9 mouse cellular contexts compared by ENCODE assay signal in the genomic region with DNA sequence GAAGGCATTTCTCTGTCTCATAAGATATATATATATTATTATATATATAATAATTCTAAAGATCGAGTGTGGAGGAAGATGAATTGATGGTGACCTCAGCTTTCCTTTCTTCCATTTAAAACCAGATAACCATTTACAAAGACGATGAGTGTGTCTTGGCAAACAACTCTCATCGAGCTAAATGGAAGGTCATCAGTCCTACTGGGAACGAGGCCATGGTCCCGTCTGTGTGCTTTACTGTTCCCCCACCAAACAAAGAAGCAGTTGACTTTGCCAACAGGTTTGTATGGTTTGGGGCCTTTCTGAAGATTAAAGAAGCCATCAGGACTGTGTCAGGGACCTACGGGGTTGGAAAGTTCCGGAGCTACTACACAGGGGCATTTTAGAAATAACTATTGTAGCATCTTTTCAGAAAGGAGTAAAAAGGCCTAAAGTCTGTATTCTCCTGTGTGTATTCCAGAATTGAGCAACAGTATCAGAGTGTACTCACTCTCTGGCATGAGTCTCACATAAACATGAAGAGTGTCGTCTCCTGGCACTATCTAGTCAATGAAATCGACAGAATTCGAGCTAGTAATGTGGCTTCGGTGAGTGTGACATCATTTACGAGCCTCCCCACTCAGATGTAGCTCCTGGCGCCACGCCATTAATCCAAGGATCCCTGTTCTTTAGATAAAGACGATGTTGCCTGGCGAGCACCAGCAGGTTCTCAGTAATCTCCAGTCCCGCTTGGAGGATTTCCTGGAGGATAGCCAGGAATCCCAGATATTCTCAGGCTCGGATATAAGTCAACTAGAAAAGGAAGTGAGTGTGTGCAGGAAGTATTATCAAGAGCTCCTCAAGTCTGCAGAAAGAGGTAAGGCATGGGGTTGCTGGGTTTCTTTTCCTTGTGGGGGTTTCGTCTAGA.
DNase-seq lines count a peak whose midpoint lies in the region; ATAC-seq and TF ChIP-seq lines count a peak whose summit lies in the region.
"Had no signal": no experiment of that assay in that cellular context is flagged by ENCODE, and none has a peak within 500 bp of the region (broad histone marks: within the 10 kb centered on the region; RNA-seq: fewer than 3 reads in every experiment).

No protein-coding gene starts in this region.

- H3K9me3 ChIP-seq in hindbrain, embryonic 13.5 days: no peaks in the 10 kb centered on the region
- no peaks in the 10 kb centered on the region for H3K9me3 ChIP-seq in hindbrain, embryonic 11.5 days (ENCODE audit: control insufficient read depth, low read length)
- no peaks in the 10 kb centered on the region for H3K9me3 ChIP-seq in neural tube, embryonic 15.5 days (replicated peaks)

- H3K4me2 ChIP-seq in hindbrain, embryonic 13.5 days: no peak overlapping the region
- H3K4me2 ChIP-seq in hindbrain, embryonic 11.5 days (replicated peaks; ENCODE audit: low read depth, low read length): no peak overlapping the region
- no peak overlapping the region for H3K4me2 ChIP-seq in neural tube, embryonic 15.5 days

- no peak overlapping the region for H3K4me3 ChIP-seq in hindbrain, embryonic 13.5 days
- H3K4me3 ChIP-seq in hindbrain, embryonic 11.5 days (ENCODE audit: low read depth, low read length): no peak overlapping the region
- no peak overlapping the region for H3K4me3 ChIP-seq in neural tube, embryonic 15.5 days (replicated peaks)
- H3K4me3 ChIP-seq in thymus, adult 2 months (ENCODE audit: control insufficient read depth, insufficient read depth, low read length): no peak overlapping the region

- no peaks in the 10 kb centered on the region for H3K4me1 ChIP-seq in hindbrain, embryonic 13.5 days (replicated peaks)
- H3K4me1 ChIP-seq in hindbrain, embryonic 11.5 days (replicated peaks; ENCODE audit: control insufficient read depth, insufficient read depth, low read length): no peaks in the 10 kb centered on the region
- 0 out of 2 replicates have a peak, but pooled peaks cover 3% of the 10 kb centered on the region for H3K4me1 ChIP-seq in neural tube, embryonic 15.5 days
- H3K4me1 ChIP-seq in thymus, adult 2 months (replicated peaks; ENCODE audit: control insufficient read depth, insufficient read depth, low read length): no peaks in the 10 kb centered on the region

- ATAC-seq in hindbrain, embryonic 13.5 days (ENCODE audit: low FRiP score): no peak
- no peak for ATAC-seq in hindbrain, embryonic 11.5 days (ENCODE audit: low FRiP score)
- peak; percentile 62 for ATAC-seq in neural tube, embryonic 15.5 days (ENCODE audit: low FRiP score)
- no peak for ATAC-seq in erythroid progenitor cell, adult 5-6 weeks (replicated peaks; ENCODE audit: low FRiP score, poor library complexity, severe bottlenecking)

- peaks cover 75% of the 10 kb centered on the region for H3K36me3 ChIP-seq in hindbrain, embryonic 13.5 days
- 0 out of 2 replicates have a peak, but pooled peaks cover 3% of the 10 kb centered on the region for H3K36me3 ChIP-seq in hindbrain, embryonic 11.5 days (ENCODE audit: control insufficient read depth, insufficient read depth, low read length)
- H3K36me3 ChIP-seq in neural tube, embryonic 15.5 days: peaks cover 67% of the 10 kb centered on the region
- H3K36me3 ChIP-seq in thymus, adult 2 months (ENCODE audit: control insufficient read depth, insufficient read depth, low read length): no peaks in the 10 kb centered on the region

- intact Hi-C loops in heart, postnatal 36 days (cut with DNase I): loop anchor here (10.0 kb wide), 1 partner anchor 273 kb away; no protein-coding TSS in a partner anchor

- no peak for TF ChIP-seq POLR2A in thymus, adult 2 months (IDR thresholded peaks at IDR 0.05; ENCODE audit: control insufficient read depth, extremely low read depth, insufficient read depth, low read length, poor library complexity)

- H3K9ac ChIP-seq in hindbrain, embryonic 13.5 days: no peak overlapping the region
- no peak overlapping the region for H3K9ac ChIP-seq in hindbrain, embryonic 11.5 days (ENCODE audit: low read depth, low read length)
- H3K9ac ChIP-seq in neural tube, embryonic 15.5 days (replicated peaks): no peak overlapping the region
- H3K9ac ChIP-seq: liver, embryonic 14.5 days had no signal

- DNase-seq in hindbrain, embryonic 11.5 days (ENCODE audit: low spot score): no peak
- peak; percentile 65 to 68 for DNase-seq in urinary bladder, postnatal 4 days (ENCODE audit: low spot score in 2 of 2)
- no peak for DNase-seq in urinary bladder, postnatal 25 days (ENCODE audit: low spot score)
- DNase-seq in heart, postnatal 36 days: peak; percentile 64 to 67
- DNase-seq in thymus, adult 2 months: no peak

- peak overlapping the region; percentile 35 for H3K27ac ChIP-seq in hindbrain, embryonic 13.5 days
- no peak overlapping the region for H3K27ac ChIP-seq in hindbrain, embryonic 11.5 days (ENCODE audit: low read depth, low read length)
- H3K27ac ChIP-seq in neural tube, embryonic 15.5 days (replicated peaks): peak overlapping the region; percentile 58
- H3K27ac ChIP-seq in thymus, adult 2 months (ENCODE audit: control insufficient read depth, insufficient read depth, low read length): no peak overlapping the region
- H3K27ac ChIP-seq: liver, embryonic 14.5 days had no signal

- no peak for TF ChIP-seq CTCF in thymus, adult 2 months (IDR thresholded peaks at IDR 0.05; ENCODE audit: borderline replicate concordance, control insufficient read depth, extremely low read depth, insufficient read depth, low read length, poor library complexity)

- WGBS in hindbrain, embryonic 13.5 days: 75% methylated on average over 19 of the region's 19 CpGs
- 94% methylated on average over 19 of the region's 19 CpGs for WGBS in hindbrain, embryonic 11.5 days
- WGBS in neural tube, embryonic 15.5 days: 50% methylated on average over 19 of the region's 19 CpGs
- WGBS in thymus, adult 2 months: 93% methylated on average over 19 of the region's 19 CpGs

- H3K27me3 ChIP-seq in hindbrain, embryonic 13.5 days: no peaks in the 10 kb centered on the region
- H3K27me3 ChIP-seq in hindbrain, embryonic 11.5 days (ENCODE audit: control insufficient read depth, insufficient read depth, low read length): no peaks in the 10 kb centered on the region
- no peaks in the 10 kb centered on the region for H3K27me3 ChIP-seq in neural tube, embryonic 15.5 days (replicated peaks)
- no peaks in the 10 kb centered on the region for H3K27me3 ChIP-seq in thymus, adult 2 months (ENCODE audit: control insufficient read depth, insufficient read depth, low read length)

Comparison
In these comparisons a context has a peak if more than half of its experiments do, and no peak if none do; other contexts are left out.
1. H3K27ac ChIP-seq: peak in hindbrain, embryonic 13.5 days (single experiment) and neural tube, embryonic 15.5 days (single experiment); none in hindbrain, embryonic 11.5 days (single experiment) and thymus, adult 2 months (single experiment).
2. DNase-seq: peak in urinary bladder, postnatal 4 days (2 of 2) and heart, postnatal 36 days (2 of 2); none in hindbrain, embryonic 11.5 days (single experiment), urinary bladder, postnatal 25 days (single experiment) and thymus, adult 2 months (single experiment).